Mouse (Mus musculus) B cell, adult 62 days (primary cell): ENCODE measurements around the gene Fbxl12. TPM values are rescaled to one million over a fixed set of nuclear protein-coding genes. Genes with fewer than 3 reads are reported as not detected.

ENCODE experiments used
- total RNA-seq: library from RNA; stranded (reverse); gene quantifications from 4 replicates; pipeline ENCODE4 v1.2.4, GENCODE M21; 2023

Gene Fbxl12
- 73.5 to 85.4 TPM (median 77.5 TPM) in 4 replicates for total RNA-seq

DNA sequence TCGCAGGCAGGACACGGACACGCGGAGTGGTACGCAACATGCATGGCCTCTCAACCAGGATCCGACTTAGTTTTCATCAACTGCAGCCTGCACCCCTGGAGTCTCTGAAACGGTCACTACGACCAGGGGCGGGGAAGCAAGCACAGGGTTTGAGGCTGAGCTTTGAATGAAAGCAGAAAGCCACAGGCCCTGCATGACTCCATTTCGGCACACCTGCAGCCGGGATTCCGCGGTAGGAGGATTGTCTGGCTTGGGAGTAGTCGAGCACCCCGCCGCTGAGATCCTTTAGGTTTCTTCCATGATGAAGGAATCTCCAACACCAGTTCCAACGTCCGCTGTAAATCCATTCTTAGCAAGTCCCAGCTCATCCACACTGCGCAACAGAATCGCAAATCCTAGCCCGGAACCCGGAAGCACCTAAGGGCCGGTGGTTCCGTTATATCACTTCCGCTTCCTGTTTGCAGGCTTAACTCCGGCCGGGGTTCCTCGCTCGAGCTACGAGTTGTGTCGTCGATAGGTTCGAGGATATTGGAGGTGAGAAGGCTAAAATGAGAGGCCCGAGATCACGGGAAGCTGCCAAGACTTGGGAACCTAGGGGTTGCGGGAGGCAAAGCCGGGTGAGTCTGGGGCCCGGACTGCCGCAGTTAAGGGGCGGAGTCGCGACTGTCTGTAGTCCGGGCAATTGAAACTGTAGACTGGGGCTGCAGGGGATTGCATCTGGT lies at the start of gene Fbxl12:
Fbxl12 (minus strand) TSS at position 408 of the 722 bp plus-strand sequence.

DNA sequence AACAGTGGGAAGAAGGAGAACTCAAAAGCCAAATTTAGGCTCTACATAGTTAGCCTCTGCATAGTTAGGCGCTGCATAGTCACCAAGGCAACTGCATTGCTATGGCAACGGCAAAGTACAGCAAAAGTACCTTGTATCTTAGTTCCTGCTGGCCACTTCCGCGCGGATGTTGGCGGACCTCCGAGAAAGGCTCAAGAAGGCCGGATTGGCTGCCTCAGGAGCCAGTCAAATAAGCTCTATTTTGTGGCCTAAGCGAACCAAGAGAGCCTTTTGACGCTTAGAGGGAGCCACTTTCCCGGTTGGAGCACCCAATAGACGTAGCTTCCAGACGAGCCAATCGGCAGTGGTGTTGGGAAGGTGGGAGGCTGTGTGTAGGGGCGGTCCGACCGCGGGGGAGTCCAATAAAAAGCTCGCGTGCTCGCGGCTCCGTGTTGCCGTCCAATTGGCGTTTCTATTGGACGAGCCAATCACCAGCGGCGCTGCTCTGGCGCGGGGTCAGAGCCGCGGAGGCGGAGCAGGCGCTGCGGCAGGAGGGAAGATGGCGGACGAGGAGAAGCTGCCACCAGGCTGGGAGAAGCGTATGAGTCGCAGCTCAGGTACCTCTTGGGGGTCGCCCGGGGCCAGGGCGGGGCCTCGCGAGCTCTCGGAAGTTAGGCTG lies 7.2 kb upstream of the Fbxl12 start, which contains the start of gene Pin1:
Pin1 (plus strand) TSS at position 494 of the 658 bp plus-strand sequence.

DNA sequence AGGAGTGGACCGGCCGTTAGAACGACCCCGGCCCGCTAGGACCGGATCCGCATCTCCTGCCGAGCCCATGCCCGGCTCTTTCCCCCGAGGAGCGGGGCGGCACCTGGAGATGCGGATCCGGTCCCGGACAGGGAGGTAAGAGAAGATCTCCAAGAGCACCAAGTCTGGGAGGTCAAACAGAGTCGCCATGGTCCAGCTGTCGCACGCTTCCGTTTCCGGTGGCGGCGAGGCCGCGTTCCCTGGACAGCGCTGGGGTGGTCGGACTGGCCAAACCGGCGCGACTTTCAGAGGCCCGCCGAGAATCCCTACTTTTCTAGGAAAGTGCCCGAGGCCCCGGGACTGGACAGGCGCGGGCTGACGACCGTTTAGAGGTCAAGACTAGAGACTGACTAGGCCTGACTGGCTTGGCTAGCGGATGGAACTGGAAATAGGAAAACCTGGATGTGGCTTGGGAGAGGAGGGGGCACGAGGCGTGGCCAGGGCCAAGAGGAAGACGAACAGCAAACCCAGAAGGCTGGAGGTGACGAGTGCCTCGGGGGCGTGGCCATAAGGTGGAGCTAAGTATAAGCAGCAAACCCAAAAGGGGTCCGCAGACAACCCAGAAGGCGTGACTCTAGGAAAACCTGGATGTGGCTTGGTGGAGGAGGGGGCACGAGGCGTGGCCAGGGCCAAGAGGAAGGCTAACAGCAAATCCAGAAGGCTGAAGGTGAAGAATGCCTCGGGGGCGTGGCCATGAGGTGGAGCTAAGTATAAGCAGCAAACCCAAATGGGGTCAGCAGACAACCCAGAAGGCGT lies 2.3 kb downstream of the Fbxl12 start, which contains the start of gene Ubl5:
Ubl5 (plus strand) TSS at position 778 of the 795 bp plus-strand sequence.

DNA sequence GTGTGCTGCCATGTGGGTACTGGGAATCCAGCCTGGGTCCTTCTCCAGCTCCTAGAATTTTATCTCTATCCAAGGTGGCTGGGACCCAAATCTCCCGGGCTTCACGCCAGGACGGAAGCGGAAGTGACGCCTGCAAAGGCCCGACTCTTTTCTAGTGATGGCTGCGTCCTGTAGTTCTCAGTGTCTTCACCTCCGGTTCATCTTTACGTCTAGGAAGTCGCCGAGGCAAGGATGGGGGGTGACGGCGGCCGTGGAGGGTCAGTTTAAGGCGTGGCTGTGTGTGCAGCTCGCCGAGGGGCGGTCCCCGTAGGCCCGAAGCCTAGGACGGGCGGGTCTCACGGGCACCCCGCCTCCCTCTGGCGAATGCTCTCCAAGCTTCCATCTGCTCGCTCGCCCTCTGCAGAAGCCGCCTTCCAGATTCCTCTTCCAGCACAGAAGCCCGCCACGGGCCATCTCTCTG lies 63.4 kb downstream of the Fbxl12 start, which contains the start of gene Zfp846:
Zfp846 (plus strand) TSS at position 117 of the 460 bp plus-strand sequence.

Other genes with a start within 250 kb of the Fbxl12 start
- gene Zfp26, start 184.6 kb downstream of the Fbxl12 start, total RNA-seq = 38.5 to 46.5 TPM (median 44.3 TPM) in 4 replicates
- gene Zfp426, start 152.0 kb downstream of the Fbxl12 start, total RNA-seq = 16.1 to 20.3 TPM (median 17.9 TPM) in 4 replicates
- 29.1 to 32.0 TPM (median 30.4 TPM) in 4 replicates for gene Zfp266, start 123.3 kb downstream of the Fbxl12 start, total RNA-seq
- 5.8 to 12.1 TPM (median 9.4 TPM) in 4 replicates for gene Zfp846, start 63.5 kb downstream of the Fbxl12 start, total RNA-seq
- gene Ubl5, start 1.9 kb downstream of the Fbxl12 start, total RNA-seq = 353 to 420 TPM (median 370 TPM) in 4 replicates
- gene Pin1, start 7.3 kb upstream of the Fbxl12 start, total RNA-seq = 15.6 to 17.9 TPM (median 17.0 TPM) in 4 replicates
- not detected in 4 replicates for gene Olfm2, start 101.6 kb upstream of the Fbxl12 start, total RNA-seq
- gene Col5a3, start 170.3 kb upstream of the Fbxl12 start, total RNA-seq = 0.75 to 2.1 TPM (median 1.3 TPM) in 4 replicates
- not detected in 4 replicates for gene Rdh8, start 173.7 kb upstream of the Fbxl12 start, total RNA-seq
- 45.8 to 56.2 TPM (median 51.6 TPM) in 4 replicates for gene A230050P20Rik, start 223.9 kb upstream of the Fbxl12 start, total RNA-seq
- 0.49 to 2.0 TPM (median 1.0 TPM) in 4 replicates for gene Angptl6, start 235.0 kb upstream of the Fbxl12 start, total RNA-seq
- gene Ppan, start 243.4 kb upstream of the Fbxl12 start, total RNA-seq = 114 to 135 TPM (median 121 TPM) in 4 replicates